Mouse (Mus musculus) kidney, embryonic 14.5 days (tissue): ENCODE data around the gene Lhx1. TPM values are rescaled to one million over a fixed set of nuclear protein-coding genes. Genes with fewer than 3 reads are reported as not detected.

Experiments
- ATAC-seq: fragments of 200-750 bp; cut with Nextera tagmentation; 2 replicates; pipeline ENCODE4 v1.8.0; 2017; ENCODE audit warnings: moderate number of reproducible peaks, mild to moderate bottlenecking, moderate TSS enrichment, moderate library complexity; ENCODE audit not compliant: low FRiP score, low TSS enrichment
- H3K27ac ChIP-seq: fragments of 300-500 bp; sonication (generic); 2 replicates; pipeline ENCODE4 v1.5.1; 2014; ENCODE audit warnings: low read depth, mild to moderate bottlenecking, low read length, moderate library complexity, mixed read lengths
- H3K27me3 ChIP-seq: fragments of 300-500 bp; sonication (generic); 2 replicates; pipeline ENCODE4 v1.6.1; 2014; ENCODE audit warnings: mild to moderate bottlenecking, low read length; ENCODE audit not compliant: control insufficient read depth, insufficient read depth
- H3K36me3 ChIP-seq: fragments of 300-500 bp; sonication (generic); 2 replicates; pipeline ENCODE4 v1.6.1; 2014; ENCODE audit warnings: low read length, mixed read lengths; ENCODE audit not compliant: control insufficient read depth, insufficient read depth
- H3K4me1 ChIP-seq: fragments of 300-500 bp; sonication (generic); 2 replicates; pipeline ENCODE4 v1.6.1; 2014; ENCODE audit warnings: low read length, mixed read lengths; ENCODE audit not compliant: control insufficient read depth, insufficient read depth
- H3K4me2 ChIP-seq: fragments of 300-500 bp; sonication (generic); replicated peaks from 2 replicates; pipeline ENCODE4 v1.6.1; 2014; ENCODE audit warnings: low read depth, mild to moderate bottlenecking, low read length
- H3K4me3 ChIP-seq: fragments of 300-500 bp; sonication (generic); 2 replicates; pipeline ENCODE4 v1.5.1; 2014; ENCODE audit warnings: mild to moderate bottlenecking, low read length
- H3K9ac ChIP-seq: fragments of 300-500 bp; sonication (generic); 2 replicates; pipeline ENCODE4 v1.6.1; 2014; ENCODE audit warnings: low read depth, mild to moderate bottlenecking, low read length, moderate library complexity
- H3K9me3 ChIP-seq: fragments of 300-500 bp; sonication (generic); 2 replicates; pipeline ENCODE4 v1.6.1; 2016; ENCODE audit warnings: low read length; ENCODE audit not compliant: control insufficient read depth
- WGBS: fragments of 180-500 bp; shearing (Covaris S2); extraction: QIAGEN DNeasy Blood & Tissue Kit; methylation state at CpG from one replicate; pipeline ENCODE4 v1.1.7; 2014; 5-methylcytosine and 5-hydroxymethylcytosine counted together
- polyA plus RNA-seq: library from polyadenylated mRNA; unstranded; fragments of >200 nt; fragmentation: Nextera tagmentation; extraction: Ambion mirVana; gene quantifications from 2 replicates; pipeline ENCODE4 v1.2.1, GENCODE M21; 2014

Gene Lhx1
- polyA plus RNA-seq, 1 experiment from 2014 or later = 41.0 TPM

GRCm38 (mm10) chr11:84529797-84530703 is 4.7 kb upstream of the Lhx1 start:
- Histone ChIP-seq H3K9me3 (no peaks in the 10 kb centered on the region), H3K4me1 (peaks cover 19% of the 10 kb centered on the region), H3K27me3 (peaks cover 73% of the 10 kb centered on the region), H3K27ac (no peak overlapping the region), H3K36me3 (no peaks in the 10 kb centered on the region; the same call in 1 of the 2 replicates), H3K9ac (no peak overlapping the region), H3K4me3 (no peak overlapping the region), H3K4me2 (peak overlapping the region; percentile 69; the same call in 1 of the 2 replicates)
- no peak for ATAC-seq
- WGBS = 12% methylated on average over 14 of the region's 14 CpGs

DNA sequence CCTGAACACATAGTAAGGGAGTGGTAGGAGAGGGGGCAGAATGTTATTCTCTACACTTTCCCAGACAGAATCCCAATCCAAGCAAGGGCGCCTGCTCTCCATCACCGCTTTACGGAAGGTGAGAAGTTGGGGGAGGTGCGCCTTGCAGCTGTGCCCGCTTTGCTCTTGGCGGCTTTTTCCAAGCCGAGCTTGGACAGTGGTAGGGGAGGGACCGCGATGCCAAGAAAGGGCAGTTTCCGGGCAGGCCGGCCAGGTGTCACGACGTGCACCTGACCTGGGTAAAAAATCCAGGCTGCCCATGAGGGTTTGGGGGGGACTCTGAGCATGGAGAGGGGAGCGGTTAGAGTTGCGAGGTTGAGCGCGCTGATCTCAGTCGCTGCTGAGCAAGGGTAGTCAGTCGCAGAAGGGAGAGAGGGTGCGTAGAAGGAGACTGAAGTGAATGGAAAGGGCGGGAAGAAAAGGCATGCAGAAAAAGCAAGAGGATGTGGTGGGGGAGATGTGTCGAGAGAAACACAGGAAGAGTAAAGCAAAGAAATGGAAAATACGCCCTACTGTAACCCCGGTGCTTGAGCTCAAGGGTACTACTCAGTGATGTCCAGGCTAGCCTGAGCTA is 3.9 kb upstream of the Lhx1 start:
- ATAC-seq = no peak
- Histone ChIP-seq H3K27ac (no peak overlapping the region), H3K9ac (no peak overlapping the region), H3K4me1 (peaks cover 19% of the 10 kb centered on the region), H3K27me3 (peaks cover 81% of the 10 kb centered on the region), H3K4me2 (peak overlapping the region; percentile 69), H3K9me3 (no peaks in the 10 kb centered on the region), H3K36me3 (no peaks in the 10 kb centered on the region; the same call in 1 of the 2 replicates), H3K4me3 (peak overlapping the region; percentile 24)
- 3% methylated on average over 24 of the region's 24 CpGs for WGBS

DNA sequence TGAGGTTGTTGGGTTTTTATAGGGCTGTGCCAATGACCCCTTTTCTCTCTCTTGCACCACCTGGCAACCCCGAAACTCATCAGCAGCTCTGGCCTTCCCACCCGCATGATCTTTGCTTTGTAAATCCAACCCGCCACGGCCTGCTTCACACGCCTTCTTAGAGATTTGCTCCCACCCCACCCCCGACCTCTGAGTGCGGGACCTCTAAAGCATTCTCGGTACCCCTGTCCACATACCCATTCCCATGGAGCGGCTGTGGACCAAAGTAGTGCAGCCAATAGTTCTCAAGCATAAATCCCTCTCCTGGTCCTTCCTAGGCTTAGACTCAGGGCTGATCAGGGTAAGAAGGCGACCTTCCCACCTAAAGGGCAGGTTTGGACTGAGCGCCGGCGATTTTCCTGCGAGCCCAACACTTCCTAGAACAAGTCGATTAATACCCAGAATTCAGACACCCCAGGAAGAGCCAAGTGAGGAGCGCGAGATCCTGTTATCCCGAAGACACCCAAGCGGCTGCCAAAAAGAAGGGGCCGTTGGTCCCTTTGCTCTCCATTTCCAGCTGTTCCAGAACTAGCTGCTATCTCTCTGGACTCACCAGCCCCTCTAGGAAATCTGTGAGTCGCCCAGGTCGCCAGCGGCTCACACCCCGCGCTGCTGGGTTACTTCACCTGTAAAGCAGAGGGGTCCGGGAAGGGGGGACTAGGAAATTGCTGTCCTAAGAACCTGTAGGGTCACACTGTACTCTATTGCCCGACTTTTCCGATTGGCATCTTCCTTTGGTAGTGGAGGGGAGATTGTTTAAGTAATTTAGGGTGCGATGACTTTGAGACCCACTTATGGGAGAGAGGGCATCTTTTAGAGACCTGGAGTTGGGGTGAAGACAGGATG is 1.9 kb upstream of the Lhx1 start:
- Histone ChIP-seq H3K27me3 (peaks cover 84% of the 10 kb centered on the region), H3K4me1 (peaks cover 15% of the 10 kb centered on the region)

GRCm38 (mm10) chr11:84526451-84526850 is 1.1 kb upstream of the Lhx1 start:
- Histone ChIP-seq H3K4me3 (peak overlapping the region; percentile 56), H3K27me3 (peaks cover 88% of the 10 kb centered on the region), H3K36me3 (no peaks in the 10 kb centered on the region; the same call in 1 of the 2 replicates), H3K9me3 (no peaks in the 10 kb centered on the region), H3K9ac (peak overlapping the region; percentile 78), H3K4me1 (peaks cover 15% of the 10 kb centered on the region), H3K4me2 (peak overlapping the region; percentile 69), H3K27ac (peak overlapping the region; percentile 82)
- WGBS = under 1% methylated on average over 10 of the region's 10 CpGs
- ATAC-seq = no peak

More for the DNA sequence above, 1.9 kb upstream of the Lhx1 start:
- H3K27ac ChIP-seq = no peak overlapping the region
- no peak for ATAC-seq
- H3K4me3 ChIP-seq = peak overlapping the region; percentile 56
- peak overlapping the region; percentile 69 for H3K4me2 ChIP-seq
- H3K36me3 ChIP-seq = no peaks in the 10 kb centered on the region
- WGBS = 2% methylated on average over 29 of the region's 29 CpGs
- H3K9me3 ChIP-seq = no peaks in the 10 kb centered on the region
- H3K9ac ChIP-seq = peak overlapping the region; percentile 78

DNA sequence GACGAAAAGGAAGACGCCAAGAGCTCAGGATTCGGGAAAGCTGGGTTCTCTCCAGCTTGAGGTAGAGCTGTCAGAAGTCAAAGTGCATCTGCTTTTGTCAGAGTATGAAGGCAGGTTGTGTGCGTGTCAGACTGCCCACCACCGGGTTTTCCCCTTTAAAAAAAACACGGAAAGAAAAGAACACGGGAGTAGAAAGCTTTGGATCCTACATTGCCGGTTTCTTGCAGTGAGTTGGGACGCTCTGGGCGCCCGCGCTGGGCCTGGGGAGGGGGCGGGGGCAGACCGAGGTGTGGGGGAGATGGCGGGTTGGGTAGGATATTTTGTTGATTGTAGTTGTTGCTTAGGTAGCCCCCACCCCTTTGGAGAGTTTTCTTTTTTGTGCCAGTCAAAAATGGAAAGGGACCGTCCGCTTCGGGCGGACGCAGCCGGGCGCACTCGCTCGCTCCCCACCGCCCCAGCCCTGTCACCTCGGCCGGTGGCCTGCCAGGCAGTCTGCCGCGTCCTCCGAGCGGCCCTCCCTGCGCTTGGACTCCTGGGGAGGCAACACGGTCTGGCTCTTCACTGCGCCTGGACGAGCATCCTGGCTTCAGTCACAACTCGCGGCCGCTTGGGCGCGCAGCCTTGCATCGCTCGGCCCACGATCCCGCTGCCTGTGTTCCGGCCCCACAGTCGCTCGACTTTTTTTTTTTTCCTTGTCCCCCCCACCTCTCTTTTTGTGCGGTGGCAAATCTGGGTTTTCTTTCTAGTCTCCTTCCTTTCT is 644 bp downstream of the Lhx1 start:
- ATAC-seq = no peak
- Histone ChIP-seq H3K9me3 (no peaks in the 10 kb centered on the region), H3K27ac (peak overlapping the region; percentile 82), H3K4me3 (peak overlapping the region; percentile 56), H3K9ac (peak overlapping the region; percentile 78), H3K36me3 (peaks cover 5% of the 10 kb centered on the region; the same call in 1 of the 2 replicates), H3K4me1 (peaks cover 6% of the 10 kb centered on the region), H3K27me3 (peaks cover 92% of the 10 kb centered on the region), H3K4me2 (peak overlapping the region; percentile 69)
- under 1% methylated on average over 43 of the region's 48 CpGs for WGBS

GRCm38 (mm10) chr11:84523841-84524510 is 1.4 kb downstream of the Lhx1 start:
- H3K4me2 ChIP-seq = peak overlapping the region; percentile 69
- no peak for ATAC-seq
- peaks cover 2% of the 10 kb centered on the region; the same call in 1 of the 2 replicates for H3K4me1 ChIP-seq
- H3K36me3 ChIP-seq = peaks cover 7% of the 10 kb centered on the region; the same call in 1 of the 2 replicates
- H3K9me3 ChIP-seq = no peaks in the 10 kb centered on the region
- H3K4me3 ChIP-seq = peak overlapping the region; percentile 56
- H3K9ac ChIP-seq = peak overlapping the region; percentile 78
- WGBS = under 1% methylated on average over 35 of the region's 35 CpGs
- H3K27me3 ChIP-seq = peaks cover 92% of the 10 kb centered on the region
- peak overlapping the region; percentile 42; the same call in 1 of the 2 replicates for H3K27ac ChIP-seq

- Histone ChIP-seq H3K9ac (peak overlapping the region; percentile 78), H3K9me3 (no peaks in the 10 kb centered on the region), H3K4me3 (peak overlapping the region; percentile 56), H3K27ac (no peak overlapping the region), H3K4me1 (peaks cover 2% of the 10 kb centered on the region; the same call in 1 of the 2 replicates), H3K36me3 (peaks cover 7% of the 10 kb centered on the region; the same call in 1 of the 2 replicates), H3K27me3 (peaks cover 95% of the 10 kb centered on the region), H3K4me2 (peak overlapping the region; percentile 69)
- 2% methylated on average over 16 of the region's 16 CpGs for WGBS
- no peak for ATAC-seq
Measured at GRCm38 (mm10) chr11:84523321-84523831, 2.0 kb downstream of the Lhx1 start.
